Comparison of ENCODE assay signal across 30 mouse cellular contexts in genomic region chr14:103486974-103487373, GRCm38 (mm10). TPM values are rescaled to one million over a fixed set of nuclear protein-coding genes. Genes with fewer than 3 reads are reported as not detected.
DNase-seq lines count a peak whose midpoint lies in the region; ATAC-seq and TF ChIP-seq lines count a peak whose summit lies in the region.
"Had no signal": no experiment of that assay in that cellular context is flagged by ENCODE, and none has a peak within 500 bp of the region (broad histone marks: within the 10 kb centered on the region; RNA-seq: fewer than 3 reads in every experiment).

No protein-coding gene starts in this region.

- H3K9me3 ChIP-seq in liver, embryonic 11.5 days (ENCODE audit: control insufficient read depth, low read length): no peaks in the 10 kb centered on the region
- H3K9me3 ChIP-seq: hindbrain, embryonic 15.5 days; intestine, embryonic 15.5 days had no signal

- no peak overlapping the region for H3K9ac ChIP-seq in liver, adult 2 months (ENCODE audit: low read depth, low read length)
- H3K9ac ChIP-seq in liver, embryonic 11.5 days (ENCODE audit: low read depth, low read length): no peak overlapping the region
- H3K9ac ChIP-seq: hindbrain, embryonic 15.5 days; intestine, embryonic 15.5 days; limb, embryonic 13.5 days; liver, embryonic 14.5 days; lung, embryonic 14.5 days; neural tube, embryonic 12.5 days had no signal

- DNase-seq in liver, adult 2 months (ENCODE audit: extremely low read depth, low read depth, low spot score): peak; percentile 26
- no peak for DNase-seq in liver, embryonic 11.5 days (ENCODE audit: low spot score)
- peak; percentile 90 for DNase-seq in A20 (ENCODE audit: low read depth, low spot score)
- DNase-seq in adrenal gland, adult 8-10 months: no peak
- no peak for DNase-seq in cerebellum, postnatal 4 days (ENCODE audit: low spot score in 2 of 2)
- no peak for DNase-seq in urinary bladder, adult 18-20 months (ENCODE audit: low spot score in 2 of 2)
- DNase-seq: adrenal gland, postnatal 14 days; cerebellum, adult 9-11 months; gastrocnemius, postnatal 25 days; heart, adult 2 months; kidney, adult 8-10 months; kidney, postnatal 10 days; lung, embryonic 14.5 days; midbrain, embryonic 14.5 days; retina, postnatal 1 day; right cerebral cortex, postnatal 25 days; thymus, adult 2 months; thymus, postnatal 4 days had no signal

- no peak overlapping the region for H3K4me2 ChIP-seq in liver, embryonic 11.5 days
- H3K4me2 ChIP-seq: hindbrain, embryonic 15.5 days; intestine, embryonic 15.5 days; limb, embryonic 13.5 days; lung, embryonic 14.5 days; neural tube, embryonic 12.5 days had no signal

- no peak for TF ChIP-seq CTCF in liver, adult 2 months (IDR thresholded peaks at IDR 0.05; ENCODE audit: low read depth, low read length)

- TF ChIP-seq POLR2A in liver, adult 2 months (IDR thresholded peaks at IDR 0.05; ENCODE audit: extremely low read depth, insufficient read depth, low read length): no peak

- H3K79me2 ChIP-seq in liver, adult 2 months (ENCODE audit: control insufficient read depth, insufficient read depth, low read length): no peaks in the 10 kb centered on the region

- H3K4me1 ChIP-seq in liver, adult 2 months (ENCODE audit: control insufficient read depth, insufficient read depth, low read length): no peaks in the 10 kb centered on the region
- H3K4me1 ChIP-seq in liver, embryonic 11.5 days (replicated peaks; ENCODE audit: control insufficient read depth, insufficient read depth, low read length): no peaks in the 10 kb centered on the region
- H3K4me1 ChIP-seq: forebrain, embryonic 10.5 days; hindbrain, embryonic 15.5 days; intestine, embryonic 15.5 days; limb, embryonic 13.5 days; neural tube, embryonic 12.5 days had no signal

- H3K27me3 ChIP-seq in liver, adult 2 months (ENCODE audit: control insufficient read depth, insufficient read depth, low read length): no peaks in the 10 kb centered on the region
- no peaks in the 10 kb centered on the region for H3K27me3 ChIP-seq in liver, embryonic 11.5 days (replicated peaks; ENCODE audit: control insufficient read depth, insufficient read depth, low read length)
- H3K27me3 ChIP-seq: hindbrain, embryonic 15.5 days; intestine, embryonic 15.5 days; limb, embryonic 13.5 days; megakaryocyte, embryonic 14.5 days; neural tube, embryonic 12.5 days had no signal

- WGBS in liver, adult 2 months: 82% methylated on average over 5 of the region's 5 CpGs
- 77% methylated on average over 5 of the region's 5 CpGs for WGBS in liver, embryonic 11.5 days

- H3K27ac ChIP-seq in liver, adult 2 months (replicated peaks; ENCODE audit: insufficient read depth, low read depth, low read length): no peak overlapping the region
- no peak overlapping the region for H3K27ac ChIP-seq in liver, embryonic 11.5 days (ENCODE audit: low read depth, low read length)
- H3K27ac ChIP-seq: forebrain, embryonic 10.5 days; heart, adult 2 months; hindbrain, embryonic 15.5 days; intestine, embryonic 15.5 days; limb, embryonic 13.5 days; liver, embryonic 14.5 days; neural tube, embryonic 12.5 days; stomach, postnatal 0 days had no signal

- no peak overlapping the region for H3K4me3 ChIP-seq in liver, adult 2 months (ENCODE audit: insufficient read depth, low read depth, low read length)
- H3K4me3 ChIP-seq in liver, embryonic 11.5 days (ENCODE audit: low read depth, low read length): no peak overlapping the region
- H3K4me3 ChIP-seq: forebrain, embryonic 10.5 days; heart, adult 2 months; hindbrain, embryonic 15.5 days; intestine, embryonic 15.5 days; layer of hippocampus, adult 2 months; limb, embryonic 13.5 days; megakaryocyte, embryonic 14.5 days; neural tube, embryonic 12.5 days had no signal

- no peak for ATAC-seq in liver, embryonic 11.5 days (replicated peaks; ENCODE audit: low FRiP score)
- peak; percentile 75 for ATAC-seq in common myeloid progenitor, adult 5-6 weeks (replicated peaks; ENCODE audit: low read depth, poor library complexity, severe bottlenecking)
- ATAC-seq in monocyte, adult 5-6 weeks (replicated peaks; ENCODE audit: insufficient number of reproducible peaks, low FRiP score, low TSS enrichment, poor library complexity, severe bottlenecking): 0 out of 2 replicates have a peak, but pooled peaks have one; percentile 38
- ATAC-seq: forebrain, embryonic 16.5 days; intestine, embryonic 15.5 days had no signal

- no peaks in the 10 kb centered on the region for H3K36me3 ChIP-seq in liver, adult 2 months (ENCODE audit: control insufficient read depth, insufficient read depth, low read length)
- no peaks in the 10 kb centered on the region for H3K36me3 ChIP-seq in liver, embryonic 11.5 days (ENCODE audit: control insufficient read depth, insufficient read depth, low read length)
- H3K36me3 ChIP-seq: forebrain, embryonic 10.5 days; hindbrain, embryonic 15.5 days; intestine, embryonic 15.5 days; limb, embryonic 13.5 days; neural tube, embryonic 12.5 days had no signal

RNA-seq across cellular contexts. Expression of gene Scel, which starts 26.2 kb away (rescaled TPM):
- not detected in 2 replicates for total RNA-seq in liver, adult 2 months (2014; rRNA removed)
- not detected in 2 replicates for polyA plus RNA-seq in liver, adult 2 months (2012; rRNA removed)
- 0.34 and 0.38 TPM in 2 replicates for polyA plus RNA-seq in liver, embryonic 11.5 days (2014; fragmentation: Nextera tagmentation; extraction: Ambion mirVana)
- not detected in 2 replicates for total RNA-seq in common myeloid progenitor, adult 5-6 weeks (2017)
- 0.29 to 2.2 TPM (median 1.3 TPM) in 3 replicates for total RNA-seq in monocyte, adult 5-6 weeks (2017)
- under 1 TPM in 3 of 4 experiments, not detected in 1; 0.15 to 0.52 (median 0.23) TPM for total RNA-seq in adrenal gland, adult 8-10 months (2022)
- total RNA-seq: adrenal gland, postnatal 14 days had no signal
- polyA plus RNA-seq: forebrain, embryonic 16.5 days had no signal

Comparison
In these comparisons a context has a peak if more than half of its experiments do, and no peak if none do; other contexts are left out.
1. DNase-seq: peak in liver, adult 2 months (single experiment) and A20 (single experiment); none in liver, embryonic 11.5 days (single experiment), adrenal gland, adult 8-10 months (single experiment), cerebellum, postnatal 4 days (0 of 2) and urinary bladder, adult 18-20 months (0 of 2).